Mouse (Mus musculus): ENCODE results near the gene Pcare.
"Not testable (repeated sequence)": the region's sequence is repeated elsewhere in the genome, so short reads cannot be mapped to it uniquely, and the experiment has no call there.

Pcare gene

DNA sequence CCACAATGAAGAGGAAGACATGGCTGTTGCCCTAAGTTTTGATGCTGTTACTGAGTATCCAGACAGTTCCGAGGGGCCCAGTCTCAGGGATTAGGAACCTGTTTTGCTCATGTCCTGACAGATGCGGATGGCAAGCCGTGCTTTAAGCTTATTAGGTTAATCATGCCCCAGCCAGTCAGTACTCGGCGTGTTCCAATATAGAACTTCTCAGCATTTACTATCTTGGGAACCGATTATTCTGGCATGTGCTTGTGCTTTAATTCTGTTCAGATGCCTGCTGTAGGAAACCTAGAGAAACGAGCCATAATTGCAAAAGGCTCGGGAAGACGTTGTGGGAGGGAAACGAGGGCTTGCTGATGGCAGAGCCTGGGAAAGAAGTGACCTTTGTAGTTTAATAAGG, at the start of gene Pcare:
Pcare (minus strand) TSS at position 64 of the 400 bp plus-strand sequence.
- DNase-seq (ENCODE audit: low read depth, low spot score), result no peak

GRCm38 (mm10) chr17:71795521-71796205, 43.0 kb upstream of the Pcare start:
- no peak for DNase-seq (ENCODE audit: low read depth, low spot score)

DNA sequence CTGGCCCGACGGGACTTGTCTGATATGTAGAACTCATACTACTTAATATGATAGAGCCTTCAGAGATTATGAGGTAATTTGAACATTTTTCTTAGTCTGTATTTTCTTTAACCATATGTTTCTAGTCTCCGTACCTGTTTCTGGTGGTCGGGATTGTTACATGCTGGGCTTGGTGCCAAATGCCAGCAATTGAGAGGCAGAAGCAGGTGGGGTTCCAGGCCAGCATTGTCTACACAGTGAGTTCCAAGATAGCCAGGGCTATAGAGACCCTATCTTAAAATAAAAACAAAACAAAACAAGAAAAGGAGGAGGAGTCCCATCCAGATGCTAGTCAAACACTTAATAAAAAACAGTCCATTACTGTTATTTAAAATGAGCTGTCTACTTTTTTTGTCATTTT, 38.9 kb upstream of the Pcare start:
- no peak for DNase-seq (ENCODE audit: low read depth, low spot score)

DNA sequence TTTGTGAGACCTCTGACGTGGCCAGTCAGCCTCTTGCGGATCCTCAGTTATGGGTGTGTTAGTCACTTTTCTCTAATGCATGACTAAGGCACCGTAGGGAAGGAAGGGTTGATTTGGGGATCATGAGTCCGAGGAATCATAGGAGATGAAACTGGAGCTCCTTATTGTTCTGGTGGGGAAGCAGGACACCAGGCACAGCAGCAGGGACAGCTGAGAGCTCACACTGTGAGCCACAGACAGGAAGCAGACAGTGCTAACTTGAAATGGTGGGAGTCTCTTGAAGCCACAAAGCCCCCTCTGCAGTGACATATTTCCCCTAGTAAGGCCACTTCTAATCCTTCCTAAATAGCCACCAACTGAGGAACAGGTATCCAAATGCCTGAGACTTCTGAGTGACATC, 38.4 kb upstream of the Pcare start:
- no peak for DNase-seq (ENCODE audit: low read depth, low spot score)

GRCm38 (mm10) chr17:71786456-71786855, 33.8 kb upstream of the Pcare start:
- no peak for DNase-seq (ENCODE audit: low read depth, low spot score)

DNA sequence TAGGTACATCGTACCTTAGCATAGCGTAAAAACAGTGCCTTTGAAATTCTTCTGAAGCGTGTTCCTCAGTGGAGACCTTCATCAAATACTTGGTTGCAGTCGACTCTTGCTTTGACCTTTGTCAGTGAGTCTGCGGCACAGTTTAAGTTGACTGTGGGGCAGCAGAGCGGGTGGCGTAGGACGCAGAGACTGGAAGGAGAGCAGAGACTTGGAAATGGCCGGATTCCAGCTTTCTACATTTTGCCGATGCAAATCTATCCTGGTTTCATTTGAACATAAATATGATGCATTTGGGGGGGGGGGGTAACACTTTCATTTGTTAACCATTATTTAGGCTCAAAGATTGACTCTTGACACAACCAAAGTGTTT, 30.7 kb upstream of the Pcare start:
- no peak for DNase-seq (ENCODE audit: low read depth, low spot score)

DNA sequence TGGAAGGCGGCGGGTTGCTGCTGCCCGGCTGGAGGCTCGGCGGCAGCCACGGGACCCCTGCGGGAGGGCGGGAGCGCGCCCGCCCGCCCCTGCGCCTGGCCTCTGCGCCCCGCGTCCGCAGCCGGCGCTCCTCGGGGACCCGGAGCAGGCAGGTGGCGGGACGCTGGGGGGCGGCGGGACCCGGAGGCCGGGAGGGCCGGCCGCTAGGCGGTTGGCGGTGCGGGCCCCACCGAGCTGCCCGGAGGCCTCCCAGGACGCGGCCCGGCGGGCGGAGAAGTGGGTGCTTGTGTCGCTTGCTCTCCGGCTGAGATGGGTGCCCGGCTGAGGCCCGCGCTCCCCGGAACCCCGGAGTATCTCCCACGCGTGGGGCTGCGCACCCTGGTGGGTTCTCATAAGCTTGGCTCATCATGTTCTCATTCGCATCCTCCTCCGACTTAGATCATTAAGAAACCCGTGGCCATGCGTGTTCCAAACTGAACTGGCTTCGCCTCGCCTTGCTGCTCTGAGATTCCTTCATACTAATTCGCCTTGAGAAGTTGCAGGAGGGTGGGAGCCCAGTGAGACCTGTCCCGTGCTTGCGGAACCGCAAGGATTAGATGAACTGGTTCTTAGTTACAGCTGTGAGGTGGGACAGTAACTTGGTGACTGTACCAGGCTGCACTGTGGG, 30.1 kb upstream of the Pcare start:
- no peak for DNase-seq (ENCODE audit: low read depth, low spot score)

DNA sequence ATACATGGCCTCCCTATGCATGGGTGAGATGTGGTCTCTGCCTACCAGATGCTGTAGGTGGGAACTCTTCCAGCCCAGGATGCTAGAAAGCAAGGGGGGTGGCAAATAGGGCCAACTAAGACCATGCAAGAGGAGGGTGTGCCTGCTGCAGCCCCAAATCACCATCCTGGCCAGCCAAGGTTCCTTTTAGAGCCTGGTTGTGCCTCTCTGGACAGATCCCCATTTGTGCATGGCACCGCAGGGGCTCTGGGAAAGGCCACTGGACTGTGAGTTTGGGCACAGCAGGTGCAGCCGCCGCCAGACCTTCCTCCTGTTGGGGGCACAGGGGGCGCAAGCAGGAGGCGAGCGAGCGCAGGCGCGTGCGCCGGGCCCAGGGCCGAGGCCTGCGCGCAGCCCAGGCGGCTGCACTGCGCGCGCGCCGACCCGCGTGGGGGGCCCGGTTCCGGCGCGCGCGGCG, 29.6 kb upstream of the Pcare start:
- no peak for DNase-seq (ENCODE audit: low read depth, low spot score)

DNA sequence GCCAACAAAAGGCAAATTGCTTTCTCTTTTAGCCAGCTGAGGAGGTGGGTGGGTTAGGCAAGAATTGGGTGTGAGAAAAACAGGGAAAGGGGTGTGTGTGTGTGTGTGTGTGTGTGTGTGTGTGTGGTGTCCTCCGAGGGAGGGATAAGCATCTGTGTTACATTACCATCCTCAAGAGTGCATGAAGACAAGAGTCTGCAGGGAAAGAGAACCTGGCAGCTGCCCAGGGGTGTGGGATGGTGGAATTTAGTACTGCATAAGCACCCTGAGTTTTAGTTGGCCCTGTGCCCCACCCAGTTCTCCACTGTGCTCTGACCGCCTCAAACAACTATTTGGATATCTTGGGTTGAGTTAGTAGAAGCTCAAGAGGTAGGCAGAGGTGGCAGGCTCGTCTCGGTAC, 28.3 kb upstream of the Pcare start:
- no peak for DNase-seq (ENCODE audit: low read depth, low spot score)

- DNase-seq (ENCODE audit: low read depth, low spot score), result no peak
Observed at GRCm38 (mm10) chr17:71780490-71780889, 27.8 kb upstream of the Pcare start.

- DNase-seq (ENCODE audit: low read depth, low spot score), result no peak
Observed at GRCm38 (mm10) chr17:71778696-71779095, 26.0 kb upstream of the Pcare start.

DNA sequence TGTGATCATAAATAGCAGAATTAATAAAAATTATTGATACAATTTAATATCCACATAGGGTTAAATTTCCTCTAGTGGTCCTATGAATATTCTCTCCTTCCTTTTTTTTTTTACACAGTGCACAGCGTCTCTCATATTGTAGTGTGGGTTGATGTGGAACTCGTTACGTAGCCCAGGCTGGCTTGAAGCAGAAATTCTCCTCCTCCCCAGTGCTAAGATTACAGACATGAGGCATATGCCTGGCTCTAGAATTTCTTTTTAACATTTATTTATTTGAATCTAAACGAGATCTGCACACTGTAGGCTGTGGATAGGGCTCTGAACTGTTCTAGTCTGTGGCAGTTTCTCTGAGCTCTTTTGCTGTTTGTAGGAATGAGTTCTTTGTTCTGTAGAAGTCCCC, 22.6 kb upstream of the Pcare start:
- no peak for DNase-seq (ENCODE audit: low read depth, low spot score)

DNA sequence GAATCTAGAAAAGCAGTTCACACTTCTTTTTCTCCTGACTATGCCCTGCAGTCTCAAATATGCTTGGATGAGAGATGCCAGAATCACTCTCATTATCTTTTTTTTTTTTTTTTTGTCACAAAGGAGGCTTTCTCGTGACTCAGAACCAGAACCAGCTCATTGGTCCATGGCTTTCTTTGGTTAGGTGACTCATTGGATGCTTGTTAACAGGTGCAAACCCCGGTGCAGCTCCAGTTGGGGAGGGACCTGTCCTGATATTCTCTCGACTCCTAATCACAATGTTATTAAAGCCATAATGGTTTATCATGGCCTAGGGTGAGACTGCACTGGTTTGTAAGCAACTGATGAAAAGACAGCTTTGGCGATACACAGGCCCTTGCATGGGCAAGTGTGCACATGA, 21.5 kb upstream of the Pcare start:
- no peak for DNase-seq (ENCODE audit: low read depth, low spot score)

GRCm38 (mm10) chr17:71770696-71771095, 18.0 kb upstream of the Pcare start:
- DNase-seq (ENCODE audit: low read depth, low spot score), result no peak

- no peak for DNase-seq (ENCODE audit: low read depth, low spot score)
Observed at GRCm38 (mm10) chr17:71769564-71769963, 16.9 kb upstream of the Pcare start.

DNA sequence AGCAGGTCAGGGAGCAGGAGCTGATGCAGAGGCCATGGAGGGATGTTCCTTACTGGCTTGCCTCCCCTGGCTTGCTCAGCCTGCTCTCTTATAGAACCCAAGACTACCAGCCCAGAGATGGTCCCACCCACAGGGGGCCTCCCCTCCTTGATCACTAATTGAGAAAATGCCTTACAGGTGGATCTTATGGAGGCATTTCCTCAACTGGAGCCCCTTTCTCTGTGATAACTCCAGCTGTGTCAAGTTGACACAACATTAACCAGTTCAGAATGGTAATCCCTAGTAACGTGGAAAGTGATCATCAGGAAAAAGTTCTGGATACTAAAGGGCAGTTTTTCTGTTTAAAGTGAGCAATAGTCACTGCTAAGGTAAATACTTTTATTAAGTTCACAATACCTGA, 15.5 kb upstream of the Pcare start, which contains the start of gene Clip4:
Clip4 (plus strand) TSS at position 301 of the 400 bp plus-strand sequence.
- DNase-seq (ENCODE audit: low read depth, low spot score), result not testable (repeated sequence)

DNA sequence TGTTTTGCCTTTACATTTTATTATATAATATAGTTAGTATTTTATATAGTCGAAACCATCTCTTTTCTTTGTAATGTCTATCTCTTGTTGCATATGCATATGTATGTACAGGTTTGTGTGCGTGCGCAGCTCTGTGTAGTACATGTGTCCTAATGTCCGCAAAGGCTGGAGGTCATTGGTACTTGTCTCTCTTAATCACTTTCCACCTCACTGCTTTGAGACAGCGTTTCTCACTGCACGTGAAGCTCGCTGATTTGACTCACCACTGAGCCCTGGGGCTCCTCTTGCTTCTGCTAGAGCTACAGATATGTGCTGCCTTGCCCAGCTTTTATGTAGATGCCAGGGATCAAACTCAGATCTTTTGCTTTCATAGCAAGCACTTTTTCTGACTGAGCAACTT, 7.8 kb upstream of the Pcare start:
- no peak for DNase-seq (ENCODE audit: low read depth, low spot score)

- no peak for DNase-seq (ENCODE audit: low read depth, low spot score)
Observed at GRCm38 (mm10) chr17:71749616-71750168, 3.0 kb downstream of the Pcare start.

GRCm38 (mm10) chr17:71747561-71747960, 5.1 kb downstream of the Pcare start:
- DNase-seq (ENCODE audit: low read depth, low spot score), result no peak

- no peak for DNase-seq (ENCODE audit: low read depth, low spot score)
Observed at GRCm38 (mm10) chr17:71746114-71746513, 6.6 kb downstream of the Pcare start.

DNA sequence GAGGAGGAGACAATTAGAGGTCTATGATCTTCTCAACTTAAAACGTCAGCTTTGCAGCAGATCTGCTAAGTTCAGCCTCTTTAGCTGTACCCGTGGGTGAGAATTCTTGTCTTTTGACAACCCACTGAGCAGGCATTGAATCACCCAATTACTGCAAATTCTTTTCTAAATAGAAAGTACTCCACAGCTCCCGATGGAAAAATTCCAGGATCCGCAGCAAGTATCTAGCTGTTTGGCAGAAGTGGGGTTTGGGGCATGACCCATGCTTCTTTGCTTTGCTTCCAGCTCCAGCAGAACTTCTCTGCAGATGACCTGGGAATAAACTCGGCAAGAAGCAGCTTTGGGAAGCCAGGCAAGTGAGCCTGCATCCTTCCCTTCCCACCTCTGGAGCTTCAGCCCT, 9.8 kb downstream of the Pcare start:
- no peak for DNase-seq (ENCODE audit: low read depth, low spot score)

DNA sequence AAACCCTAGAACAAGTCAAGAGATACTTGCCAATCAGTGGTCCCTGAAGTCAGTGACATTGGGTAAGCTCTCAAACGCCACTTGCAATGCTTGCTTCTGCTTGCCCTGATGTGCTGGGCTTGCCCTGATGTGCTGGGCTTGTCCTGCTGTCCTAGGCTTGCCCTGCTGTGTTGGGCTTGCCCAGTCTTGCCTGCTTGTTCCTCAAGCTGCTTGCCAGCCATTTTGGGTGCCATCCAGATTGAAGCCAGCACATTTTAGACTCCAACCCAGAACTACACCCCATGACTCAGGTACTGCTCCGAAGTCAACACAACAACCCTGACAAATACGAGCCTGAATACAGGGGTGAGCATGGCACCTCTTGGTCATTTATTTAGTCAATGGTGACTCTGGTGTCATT, 10.5 kb downstream of the Pcare start:
- DNase-seq (ENCODE audit: low read depth, low spot score), result no peak

GRCm38 (mm10) chr17:71736442-71736841, 16.3 kb downstream of the Pcare start:
- no peak for DNase-seq (ENCODE audit: low read depth, low spot score)
